Mouse (Mus musculus): ENCODE data around the gene Mtrex. TPM values are rescaled to one million over a fixed set of nuclear protein-coding genes. Genes with fewer than 3 reads are reported as not detected.

The Mtrex gene
- total RNA-seq, 2 experiments from 2014 or later, result 46.0 to 56.6 TPM

- DNase-seq (ENCODE audit: low spot score in 2 of 2), result no peak
Observed at GRCm38 (mm10) chr13:112870039-112870690, 57.0 kb downstream of the Mtrex start.

- no peak for DNase-seq (ENCODE audit: low spot score in 2 of 2)
Observed at GRCm38 (mm10) chr13:112867381-112867780, 59.8 kb downstream of the Mtrex start.

GRCm38 (mm10) chr13:112866782-112867181, 60.4 kb downstream of the Mtrex start:
- no peak for DNase-seq (ENCODE audit: low spot score in 2 of 2)

- no peak for DNase-seq (ENCODE audit: low spot score in 2 of 2)
Observed at GRCm38 (mm10) chr13:112862978-112863677, 64.1 kb downstream of the Mtrex start.

- no peak for DNase-seq (ENCODE audit: low spot score in 2 of 2)
Observed at GRCm38 (mm10) chr13:112862342-112862741, 64.9 kb downstream of the Mtrex start.

- peak in 1 of 2 experiments; percentile 58 for DNase-seq (ENCODE audit: low spot score in 2 of 2)
Observed at GRCm38 (mm10) chr13:112861825-112862306, 65.3 kb downstream of the Mtrex start.

- DNase-seq (ENCODE audit: low spot score in 2 of 2), result no peak
Observed at GRCm38 (mm10) chr13:112860911-112861310, 66.3 kb downstream of the Mtrex start.

- DNase-seq (ENCODE audit: low spot score in 2 of 2), result no peak
Observed at GRCm38 (mm10) chr13:112860370-112860769, 66.8 kb downstream of the Mtrex start.

GRCm38 (mm10) chr13:112859574-112860134, 67.5 kb downstream of the Mtrex start:
- no peak for DNase-seq (ENCODE audit: low spot score in 2 of 2)

GRCm38 (mm10) chr13:112857921-112858320, 69.3 kb downstream of the Mtrex start:
- DNase-seq (ENCODE audit: low spot score in 2 of 2), result no peak

- no peak for DNase-seq (ENCODE audit: low spot score in 2 of 2)
Observed at GRCm38 (mm10) chr13:112854402-112854801, 72.8 kb downstream of the Mtrex start.

GRCm38 (mm10) chr13:112853710-112854316, 73.4 kb downstream of the Mtrex start:
- DNase-seq (ENCODE audit: low spot score in 2 of 2), result no peak

GRCm38 (mm10) chr13:112845931-112846330, 81.3 kb downstream of the Mtrex start:
- DNase-seq (ENCODE audit: low spot score in 2 of 2), result no peak

GRCm38 (mm10) chr13:112840241-112841087, 86.7 kb downstream of the Mtrex start:
- no peak for DNase-seq (ENCODE audit: low spot score in 2 of 2)

GRCm38 (mm10) chr13:112838562-112839232, 88.5 kb downstream of the Mtrex start:
- DNase-seq (ENCODE audit: low spot score in 2 of 2), result no peak

GRCm38 (mm10) chr13:112837621-112838155, 89.5 kb downstream of the Mtrex start:
- DNase-seq (ENCODE audit: low spot score in 2 of 2), result no peak

GRCm38 (mm10) chr13:112836951-112837350, 90.2 kb downstream of the Mtrex start:
- DNase-seq (ENCODE audit: low spot score in 2 of 2), result no peak

GRCm38 (mm10) chr13:112835113-112835512, 92.1 kb downstream of the Mtrex start:
- DNase-seq (ENCODE audit: low spot score in 2 of 2), result no peak

- no peak for DNase-seq (ENCODE audit: low spot score in 2 of 2)
Observed at GRCm38 (mm10) chr13:112833895-112834263, 93.3 kb downstream of the Mtrex start.

- no peak for DNase-seq (ENCODE audit: low spot score in 2 of 2)
Observed at GRCm38 (mm10) chr13:112833253-112833894, 93.8 kb downstream of the Mtrex start.

All from adrenal gland, postnatal 4 days (tissue).